Mouse (Mus musculus) megakaryocyte, embryonic 14.5 days (primary cell): ENCODE data around the gene Piga.

Source experiments
- FLI1 ChIP-seq: IDR thresholded peaks from 2 replicates; pipeline ENCODE4 v1.6.1; 2012; ENCODE audit warnings: low read length, inconsistent platforms, mixed read lengths
- GATA1 ChIP-seq: IDR thresholded peaks from 3 replicates; pipeline ENCODE4 v1.6.1; 2012; ENCODE audit warnings: mixed read lengths, low read length, inconsistent platforms, borderline replicate concordance

- TF ChIP-seq GATA1, result no peak
- no peak for TF ChIP-seq FLI1
These were observed 21.7 kb downstream of the Piga start for GRCm38 (mm10) chrX:164441306-164441705.
